Mouse (Mus musculus): ENCODE measurements at regions not wholly inside any gene's neighbourhood (a gene's known extent, or its start where the extent isn't known, plus 50 kb on each side); places are given as distances from the start of the nearest gene placed in this dataset.

DNA sequence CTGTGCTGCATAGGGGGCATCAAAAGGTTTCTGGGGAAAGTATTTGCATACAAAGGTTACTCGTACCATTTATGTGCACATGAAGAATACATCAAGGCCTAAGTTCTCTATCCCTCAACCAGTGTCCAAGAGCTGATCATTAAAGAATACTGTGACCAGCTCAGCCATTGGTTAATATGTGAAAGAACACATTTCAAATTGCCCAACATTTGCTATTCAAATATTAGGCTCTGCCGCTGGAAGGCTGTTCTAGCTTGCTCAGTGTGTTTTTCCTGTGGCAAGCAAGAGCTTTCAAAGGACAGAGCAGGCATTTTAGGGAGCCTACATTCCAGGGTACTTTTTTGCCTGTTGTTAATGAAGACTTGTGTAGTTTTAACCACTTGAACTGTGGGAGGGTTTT is 220.8 kb downstream of the Ahr start:
- DNase-seq (ENCODE audit: low read depth), result no peak

DNA sequence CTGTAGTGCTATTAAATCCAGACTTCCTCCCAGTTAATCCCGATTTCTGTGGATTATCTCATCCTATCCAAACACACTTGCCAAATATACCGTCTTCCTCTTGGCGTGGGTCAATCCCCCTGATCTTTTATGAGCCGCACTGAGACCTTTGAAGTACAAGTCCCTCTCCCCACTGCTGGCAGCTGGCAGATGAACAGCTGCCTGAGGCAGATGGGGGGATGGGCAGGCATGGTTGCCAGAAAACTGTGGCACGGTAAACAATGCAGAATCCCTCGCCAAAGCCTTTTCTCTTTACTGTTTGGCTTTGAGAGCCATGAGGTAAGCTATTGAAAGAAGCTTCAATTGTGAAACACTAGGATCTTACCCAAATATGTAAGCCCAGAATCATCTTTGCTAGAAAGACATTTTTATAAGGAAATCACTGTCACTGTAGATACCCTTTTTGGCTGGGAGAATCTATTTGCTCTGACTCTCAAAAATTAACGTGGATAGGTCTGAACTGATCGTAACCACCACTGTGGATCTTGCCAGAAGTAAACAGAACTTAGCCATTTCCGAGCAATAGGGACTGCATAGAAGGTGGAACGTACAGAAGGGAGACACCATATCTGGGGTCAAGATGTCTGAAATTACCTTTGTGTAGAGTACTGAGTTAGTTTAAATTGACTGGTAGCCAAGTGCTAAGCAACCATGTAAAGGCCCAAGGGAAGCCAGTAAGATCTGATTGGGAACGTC is 221.5 kb downstream of the Ahr start:
- no peak for DNase-seq (ENCODE audit: low read depth)

DNA sequence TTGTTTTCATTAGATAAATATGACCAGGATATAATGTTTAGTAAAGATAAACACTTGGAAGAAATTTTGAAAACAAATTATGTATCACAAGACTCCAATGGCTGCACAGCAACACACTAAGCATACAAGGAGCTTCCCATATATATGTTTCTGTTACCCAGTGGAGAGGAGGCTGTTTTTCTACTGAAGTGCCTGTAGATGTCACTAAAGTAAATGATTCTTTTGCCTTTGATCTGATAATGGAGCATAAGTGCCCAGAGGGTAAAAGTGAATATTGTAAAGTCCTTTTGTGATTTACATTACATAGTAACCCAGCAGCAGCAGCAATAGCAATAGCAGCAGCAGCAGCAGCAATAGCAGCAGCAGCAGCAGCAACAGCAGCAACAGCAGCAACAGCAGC is 226.3 kb downstream of the Ahr start:
- no peak for DNase-seq (ENCODE audit: low read depth)

DNA sequence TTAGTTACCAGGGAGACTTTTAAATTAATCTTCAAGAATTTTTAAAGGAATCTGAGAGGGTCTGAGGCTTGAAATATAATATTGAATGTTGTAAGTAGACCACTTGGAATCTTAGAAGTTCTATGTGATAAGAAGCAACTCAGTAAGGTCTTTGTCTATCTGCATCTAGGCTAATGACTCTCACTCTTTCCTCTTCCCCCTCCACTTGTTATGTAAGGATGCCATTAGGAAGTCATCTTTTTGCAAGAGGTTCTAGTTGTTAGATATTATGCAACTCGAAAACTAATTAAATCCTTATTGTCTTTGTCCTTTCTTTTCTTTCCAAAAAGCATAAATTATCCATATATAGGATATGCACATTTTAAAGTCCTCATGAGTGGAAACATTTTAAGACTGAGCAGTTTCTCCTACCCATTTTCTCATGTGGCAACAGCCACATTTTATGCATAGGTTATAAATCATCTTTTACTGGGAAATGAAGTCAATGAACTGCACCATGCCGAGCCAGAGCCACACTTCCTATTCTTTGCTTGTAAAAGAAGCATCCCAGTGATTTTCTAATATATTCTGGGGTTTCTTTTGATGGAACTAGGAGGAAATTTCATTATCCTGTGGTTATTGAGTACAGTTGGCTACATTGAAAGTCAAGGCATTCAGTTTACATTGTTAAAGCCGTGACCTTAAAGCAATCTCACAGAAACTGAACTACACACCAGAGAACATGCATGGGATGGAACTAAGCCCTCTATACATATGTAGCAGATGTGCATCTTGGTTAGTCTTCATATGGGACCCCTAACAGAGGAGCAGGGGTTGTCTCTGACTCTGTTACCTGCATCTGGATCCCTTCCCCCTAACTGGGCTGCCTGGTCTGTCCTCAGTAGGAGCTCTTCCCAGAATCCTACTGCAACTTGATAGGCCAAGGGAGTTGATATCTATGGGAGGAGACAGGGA is 230.8 kb downstream of the Ahr start:
- no peak for DNase-seq (ENCODE audit: low read depth)

- peak; percentile 6 for DNase-seq (ENCODE audit: low read depth)
Measured at GRCm38 (mm10) chr12:35303188-35303587, 231.7 kb downstream of the Ahr start.

DNA sequence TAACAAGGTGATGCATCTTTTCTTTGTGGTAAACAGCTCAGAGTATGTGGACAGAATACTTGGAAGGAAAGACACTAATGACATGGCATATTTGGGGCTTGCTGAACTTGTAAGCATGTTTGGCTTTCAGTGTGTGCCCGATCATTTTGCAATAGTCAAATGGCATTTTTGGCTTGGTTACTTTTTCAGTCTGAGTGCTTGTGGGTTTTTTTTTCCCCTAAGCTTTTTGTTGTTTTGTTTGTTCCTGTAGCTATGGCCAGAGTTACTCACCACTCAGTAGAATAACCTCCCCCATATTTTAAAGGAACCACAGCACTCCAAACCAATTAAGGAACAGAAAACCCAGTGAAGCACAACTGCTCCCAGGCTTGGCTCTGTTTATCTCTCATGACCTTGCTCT is 240.2 kb downstream of the Ahr start:
- no peak for DNase-seq (ENCODE audit: low read depth)

DNA sequence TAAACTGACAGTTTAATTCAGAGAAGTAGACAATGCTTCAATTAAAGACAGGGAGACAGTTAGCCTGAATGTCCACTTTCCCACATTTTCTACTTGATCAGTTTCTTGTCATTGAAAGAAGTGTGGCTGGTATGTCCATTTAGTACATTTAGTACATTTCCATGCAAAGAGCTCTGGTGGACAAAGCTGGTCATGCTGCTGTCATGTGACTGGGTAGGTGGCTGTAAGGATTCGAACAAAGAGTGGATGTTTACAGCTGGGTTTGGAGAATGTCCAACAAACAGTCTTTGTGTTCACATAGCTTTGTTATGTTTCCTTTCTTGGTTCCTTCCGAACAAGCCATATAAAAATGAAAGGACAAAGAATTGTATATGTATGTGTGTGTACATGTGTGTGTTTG is 241.3 kb downstream of the Ahr start:
- DNase-seq (ENCODE audit: low read depth), result no peak

GRCm38 (mm10) chr12:35291941-35292341 is 242.9 kb downstream of the Ahr start:
- DNase-seq (ENCODE audit: low read depth), result no peak

GRCm38 (mm10) chr12:35287974-35288373 is 241.0 kb downstream of the Snx13 start:
- no peak for DNase-seq (ENCODE audit: low read depth)

DNA sequence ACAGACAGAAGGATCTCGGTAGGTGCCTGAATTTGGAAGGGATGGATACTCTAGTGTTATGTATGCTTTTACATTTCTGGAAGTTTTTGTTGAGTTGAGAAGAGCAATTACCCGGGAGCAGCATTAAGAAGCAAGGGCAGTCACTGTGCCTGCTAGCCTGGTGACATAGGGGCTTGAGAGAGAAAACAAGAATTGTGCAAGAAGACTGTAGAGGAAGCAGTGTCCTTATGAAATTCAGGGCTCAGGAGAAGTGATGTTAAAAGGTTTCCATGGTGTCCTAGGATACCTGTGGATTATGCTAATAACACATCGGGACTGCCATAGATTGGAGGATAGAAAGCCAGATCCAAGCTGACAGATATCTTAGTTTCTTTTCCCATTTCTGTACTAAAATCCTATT is 240.6 kb downstream of the Snx13 start:
- no peak for DNase-seq (ENCODE audit: low read depth)

GRCm38 (mm10) chr12:35286974-35287553 is 240.1 kb downstream of the Snx13 start:
- DNase-seq (ENCODE audit: low read depth), result no peak

DNA sequence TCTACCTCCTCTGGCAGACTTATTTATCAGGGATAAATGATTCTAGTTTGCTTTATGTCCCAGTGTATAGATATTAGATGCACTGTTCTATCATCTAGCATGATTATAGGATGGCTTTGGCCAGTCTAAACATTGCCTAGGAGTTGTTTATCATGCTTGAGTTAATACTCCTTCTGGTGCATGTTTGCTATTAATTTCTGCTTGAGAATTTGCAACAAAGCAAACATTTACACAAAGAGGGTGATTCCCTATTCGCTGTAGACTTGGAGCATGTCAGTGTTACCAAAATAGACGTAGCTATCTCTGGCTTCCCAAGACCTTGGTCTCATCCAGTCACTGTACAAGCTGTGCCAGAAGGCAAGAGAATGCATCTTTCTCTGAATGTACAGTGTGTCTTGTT is 237.4 kb downstream of the Snx13 start:
- no peak for DNase-seq (ENCODE audit: low read depth)

- DNase-seq (ENCODE audit: low read depth), result no peak
Measured at GRCm38 (mm10) chr12:35283925-35284324, 236.9 kb downstream of the Snx13 start.

DNA sequence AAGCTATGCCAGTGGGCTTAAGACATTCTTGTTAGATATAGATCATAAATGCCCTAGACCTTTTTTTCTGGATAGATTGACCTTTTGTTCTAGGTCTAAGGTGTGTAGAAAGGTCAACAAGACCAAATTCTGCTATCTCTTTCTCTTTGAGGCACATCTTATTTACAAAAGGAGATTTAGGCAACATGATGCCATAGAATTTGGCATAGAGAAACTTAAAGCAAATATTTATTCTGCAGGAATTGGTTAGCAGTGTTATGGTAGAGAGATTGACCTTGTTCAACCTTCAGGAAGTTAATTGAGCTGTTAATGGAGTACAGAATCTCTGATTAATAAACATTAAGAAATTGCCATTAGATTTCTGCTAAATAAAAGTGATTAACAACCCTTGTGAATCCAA is 236.4 kb downstream of the Snx13 start:
- DNase-seq (ENCODE audit: low read depth), result no peak

DNA sequence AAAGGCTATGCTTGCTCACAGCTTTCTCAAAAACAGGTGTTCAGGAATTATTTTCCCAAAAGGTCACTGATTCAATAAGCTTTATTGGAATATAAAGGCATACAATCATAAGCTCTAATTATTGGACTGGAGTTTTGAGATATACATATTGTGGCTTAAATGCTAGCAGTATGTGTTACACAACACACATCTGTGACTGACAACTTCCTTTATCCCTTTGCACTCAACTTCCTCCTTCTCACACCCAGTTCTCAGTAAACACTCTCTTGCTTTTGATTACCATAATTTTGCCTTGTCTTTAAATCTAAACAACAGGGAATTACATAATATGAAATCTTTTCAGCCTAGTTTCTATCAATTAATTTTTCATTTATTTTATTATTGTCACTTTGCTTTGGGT is 222.5 kb downstream of the Snx13 start:
- DNase-seq (ENCODE audit: low read depth), result no peak

DNA sequence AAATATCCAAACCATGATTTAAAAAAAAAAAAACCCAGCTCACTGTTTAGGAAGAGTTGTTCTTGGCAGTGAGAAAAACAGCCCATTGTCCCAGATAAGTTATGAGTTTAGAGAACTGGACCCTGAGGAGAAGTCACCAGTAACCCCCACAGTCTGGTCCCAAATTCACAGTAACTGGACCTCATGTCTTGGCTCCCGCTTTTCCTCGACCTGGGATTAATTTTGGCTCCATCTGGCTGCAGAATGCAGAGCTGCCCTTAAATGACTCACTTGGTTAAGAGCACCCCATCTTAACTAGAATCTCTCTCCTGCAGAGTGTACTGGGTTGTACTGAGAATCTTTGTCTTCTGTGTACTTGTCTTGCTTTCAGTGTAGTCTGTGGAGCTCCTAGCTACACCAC is 221.0 kb downstream of the Snx13 start:
- DNase-seq (ENCODE audit: low read depth), result no peak

GRCm38 (mm10) chr12:35267023-35267654 is 220.2 kb downstream of the Snx13 start:
- DNase-seq (ENCODE audit: low read depth), result no peak

DNA sequence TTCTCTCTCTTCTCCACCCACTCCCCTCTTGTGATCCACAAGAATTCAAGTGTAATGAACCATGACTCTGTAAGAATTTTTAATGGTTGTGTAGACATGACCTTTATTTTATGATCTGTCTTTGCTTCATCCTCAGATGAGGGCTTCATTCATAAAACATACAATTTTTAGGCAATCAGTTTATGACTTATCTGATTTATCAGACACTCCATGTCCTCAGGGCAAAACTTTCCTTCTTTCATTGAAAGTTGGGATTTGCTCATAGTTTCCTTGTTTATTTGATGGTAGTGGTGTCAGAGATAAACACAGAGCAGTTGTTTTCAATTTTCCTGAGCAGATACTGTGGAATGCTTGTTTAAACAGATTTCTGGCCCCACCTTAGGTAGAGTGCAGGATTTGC is 212.8 kb downstream of the Snx13 start:
- DNase-seq (ENCODE audit: low read depth), result no peak

GRCm38 (mm10) chr12:35255723-35256401 is 208.9 kb downstream of the Snx13 start:
- DNase-seq (ENCODE audit: low read depth), result no peak

DNA sequence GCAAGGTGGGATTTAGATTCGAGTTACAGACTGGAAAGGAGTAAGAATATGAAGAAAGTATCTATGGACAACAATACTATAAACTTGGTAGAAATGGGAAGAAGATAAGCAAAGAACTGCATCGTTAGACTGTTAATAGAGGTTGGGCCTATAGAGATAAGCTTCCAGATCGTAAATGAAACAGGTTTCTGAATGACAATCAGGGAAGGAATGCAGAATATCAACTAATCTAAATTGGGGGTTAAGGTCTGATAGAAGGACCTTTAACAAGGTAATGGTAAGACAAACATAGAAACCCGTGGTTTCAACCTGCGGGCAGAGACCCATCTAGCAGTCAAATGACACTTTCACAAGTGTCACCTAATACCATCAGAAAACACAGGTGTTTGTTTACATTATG is 201.5 kb downstream of the Snx13 start:
- DNase-seq (ENCODE audit: low read depth), result no peak

DNA sequence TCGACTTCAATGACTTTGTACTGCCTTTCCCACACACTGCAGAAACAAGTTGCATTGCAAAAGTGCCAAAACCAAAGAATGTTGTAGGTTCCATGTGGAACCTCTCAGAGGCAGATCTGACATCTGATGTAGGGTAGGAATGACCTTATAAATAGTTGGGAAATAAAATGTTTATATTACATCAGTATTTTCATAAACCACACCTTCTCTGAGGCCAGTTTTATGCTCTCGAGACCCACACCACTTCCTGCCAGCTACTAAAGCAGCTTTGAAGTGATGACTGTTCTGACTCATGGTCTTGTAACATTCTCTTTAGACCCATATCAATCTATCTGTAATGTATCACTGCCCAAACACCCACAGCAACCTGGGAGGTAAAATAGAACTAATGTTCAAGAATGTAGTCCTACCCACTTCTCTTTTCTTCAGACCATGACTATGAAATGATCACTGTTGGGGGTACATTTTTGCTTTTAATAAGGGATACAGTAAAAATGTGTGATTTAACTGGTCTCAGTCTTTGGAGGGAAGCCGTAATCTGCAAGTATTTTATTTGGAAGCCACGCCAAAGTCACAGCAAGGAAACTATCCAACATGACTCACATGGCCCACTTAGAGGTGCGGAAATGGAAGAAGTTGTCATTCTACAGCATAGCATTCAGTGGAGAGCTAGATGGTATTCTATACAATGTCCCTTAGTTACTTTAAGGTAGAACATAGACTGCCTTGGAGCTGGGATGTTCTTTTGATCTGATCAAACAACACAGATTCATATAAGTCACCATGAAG is 199.4 kb downstream of the Snx13 start:
- DNase-seq (ENCODE audit: low read depth), result no peak
